Mouse (Mus musculus): ENCODE results near the gene Irf6. TPM values are rescaled to one million over a fixed set of nuclear protein-coding genes. Genes with fewer than 3 reads are reported as not detected.

Irf6 gene
- total and polyA plus RNA-seq, 3 experiments, result 0.15 to 0.19 TPM; not detected in 1

- H3K36me3 ChIP-seq (ENCODE audit: control insufficient read depth in 1 of 2, insufficient read depth in 2 of 2, low read length in 2 of 2), result peaks cover 0 to 18% of the 10 kb centered on the region in 2 experiments; a peak in 2 of 4 replicates
- H3K9ac ChIP-seq (ENCODE audit: control insufficient read depth, low read depth, low read length, poor library complexity, severe bottlenecking), result no peak overlapping the region
- no peaks in the 10 kb centered on the region for H3K79me2 ChIP-seq (ENCODE audit: control insufficient read depth, insufficient read depth, low read length, poor library complexity)
- no peak overlapping the region for H3K4me3 ChIP-seq (ENCODE audit: control insufficient read depth in 1 of 2, insufficient read depth in 1 of 2, low read depth in 2 of 2, low read length in 2 of 2)
- no peak for TF ChIP-seq ZMIZ1 (IDR thresholded peaks at IDR 0.05; ENCODE audit: low read depth, low read length)
- TF ChIP-seq EP300 (IDR thresholded peaks at IDR 0.05; ENCODE audit: low read depth in 1 of 2, low read length in 2 of 2), result 0 out of 4 replicates have a peak, but pooled peaks of 1 of the 2 experiments have one; percentile 27
- TF ChIP-seq MAX (IDR thresholded peaks at IDR 0.05; ENCODE audit: low read length), result no peak
- TF ChIP-seq GABPA (IDR thresholded peaks at IDR 0.05; ENCODE audit: low read depth, low read length), result no peak
- TF ChIP-seq TAL1 (IDR thresholded peaks at IDR 0.05; ENCODE audit: low read length), result peak; percentile 45; the same call in 1 of the 2 replicates
- TF ChIP-seq MXI1 (IDR thresholded peaks at IDR 0.05; ENCODE audit: low read depth, low read length), result no peak
- TF ChIP-seq MYC (IDR thresholded peaks at IDR 0.05; ENCODE audit: low read depth, low read length), result no peak
- TF ChIP-seq BHLHE40 (IDR thresholded peaks at IDR 0.05; ENCODE audit: borderline replicate concordance, low read depth, low read length), result no peak
- TF ChIP-seq MYB (IDR thresholded peaks at IDR 0.05; ENCODE audit: low read depth, low read length), result no peak
- TF ChIP-seq SMC3 (IDR thresholded peaks at IDR 0.05; ENCODE audit: low read depth, low read length), result no peak
- no peak for TF ChIP-seq MEF2A (IDR thresholded peaks at IDR 0.05; ENCODE audit: extremely low read depth, insufficient replicate concordance, low read depth, low read length, poor library complexity, severe bottlenecking)
- TF ChIP-seq RAD21 (IDR thresholded peaks at IDR 0.05; ENCODE audit: low read depth, low read length), result no peak
- TF ChIP-seq GATA1 (IDR thresholded peaks at IDR 0.05; ENCODE audit: low read depth, low read length), result peak; percentile 36
- no peak for TF ChIP-seq POLR2AphosphoS2 (IDR thresholded peaks at IDR 0.05; ENCODE audit: low read length)
- TF ChIP-seq TBP (IDR thresholded peaks at IDR 0.05; ENCODE audit: low read depth, low read length), result no peak
- no peak for TF ChIP-seq ZNF384 (IDR thresholded peaks at IDR 0.05; ENCODE audit: low read depth, low read length)
- TF ChIP-seq CHD1 (IDR thresholded peaks at IDR 0.05; ENCODE audit: low read depth, low read length), result no peak
- TF ChIP-seq MAFK (IDR thresholded peaks at IDR 0.05; ENCODE audit: borderline replicate concordance, low read depth, low read length), result no peak
- peak; percentile 50 for DNase-seq (ENCODE audit: low read depth, low spot score)
- H3K9me3 ChIP-seq (replicated peaks; ENCODE audit: insufficient read depth, low read length), result no peaks in the 10 kb centered on the region
- peaks cover 0 to 16% of the 10 kb centered on the region in 2 experiments; a peak in 2 of 4 replicates for H3K4me1 ChIP-seq (ENCODE audit: control insufficient read depth in 1 of 2, insufficient read depth in 2 of 2, low read length in 2 of 2)
- no peaks in the 10 kb centered on the region for H3K27me3 ChIP-seq (ENCODE audit: control insufficient read depth in 1 of 2, insufficient read depth in 2 of 2, low read length in 2 of 2)
- H3K27ac ChIP-seq (ENCODE audit: control insufficient read depth, low read depth, low read length), result no peak overlapping the region
These were observed 3.6 kb downstream of the Irf6 start for GRCm38 (mm10) chr1:193156316-193157110.

GRCm38 (mm10) chr1:193157111-193157492, 4.2 kb downstream of the Irf6 start:
- no peak overlapping the region for H3K9ac ChIP-seq (ENCODE audit: control insufficient read depth, low read depth, low read length, poor library complexity, severe bottlenecking)
- peaks cover 0 to 18% of the 10 kb centered on the region in 2 experiments; a peak in 2 of 4 replicates for H3K36me3 ChIP-seq (ENCODE audit: control insufficient read depth in 1 of 2, insufficient read depth in 2 of 2, low read length in 2 of 2)
- peaks cover 0 to 16% of the 10 kb centered on the region in 2 experiments; a peak in 2 of 4 replicates for H3K4me1 ChIP-seq (ENCODE audit: control insufficient read depth in 1 of 2, insufficient read depth in 2 of 2, low read length in 2 of 2)
- no peak for DNase-seq (ENCODE audit: low read depth, low spot score)
- no peaks in the 10 kb centered on the region for H3K9me3 ChIP-seq (replicated peaks; ENCODE audit: insufficient read depth, low read length)
- TF ChIP-seq CHD1 (IDR thresholded peaks at IDR 0.05; ENCODE audit: low read depth, low read length), result no peak
- TF ChIP-seq MXI1 (IDR thresholded peaks at IDR 0.05; ENCODE audit: low read depth, low read length), result no peak
- no peak for TF ChIP-seq RCOR1 (IDR thresholded peaks at IDR 0.05; ENCODE audit: low read depth, low read length)
- TF ChIP-seq EP300 (IDR thresholded peaks at IDR 0.05; ENCODE audit: low read depth in 1 of 2, low read length in 2 of 2), result no peak
- TF ChIP-seq MAFK (IDR thresholded peaks at IDR 0.05; ENCODE audit: borderline replicate concordance, low read depth, low read length), result no peak
- TF ChIP-seq SIN3A (IDR thresholded peaks at IDR 0.05; ENCODE audit: low read length), result no peak
- TF ChIP-seq RAD21 (IDR thresholded peaks at IDR 0.05; ENCODE audit: low read depth, low read length), result no peak
- TF ChIP-seq POLR2A (IDR thresholded peaks at IDR 0.05; ENCODE audit: control insufficient read depth in 1 of 2, insufficient read depth in 1 of 2, low read depth in 1 of 2, low read length in 2 of 2, poor library complexity in 1 of 2), result no peak
- H3K27ac ChIP-seq (ENCODE audit: control insufficient read depth, low read depth, low read length), result no peak overlapping the region
- no peaks in the 10 kb centered on the region for H3K79me2 ChIP-seq (ENCODE audit: control insufficient read depth, insufficient read depth, low read length, poor library complexity)
- no peaks in the 10 kb centered on the region for H3K27me3 ChIP-seq (ENCODE audit: control insufficient read depth in 1 of 2, insufficient read depth in 2 of 2, low read length in 2 of 2)
- H3K4me3 ChIP-seq (ENCODE audit: control insufficient read depth in 1 of 2, insufficient read depth in 1 of 2, low read depth in 2 of 2, low read length in 2 of 2), result no peak overlapping the region
